Mouse (Mus musculus) left cerebral cortex, postnatal 4 days (tissue): ENCODE measurements around the gene Dab2ip. TPM values are rescaled to one million over a fixed set of nuclear protein-coding genes. Genes with fewer than 3 reads are reported as not detected.

Source experiments
- DNase-seq: peaks from one replicate; pipeline ENCODE4 v3.0.0-alpha.2; 2022
- intact Hi-C: fragments of 180-260 bp; cut with DNase I; formaldehyde crosslinking; loops from one replicate; pipeline ENCODE4 v1.15.1; 2025
- total RNA-seq, 2 experiments: library from RNA; stranded (reverse); gene quantifications; 2 replicates each; pipeline ENCODE4 v1.2.3; 2021

Dab2ip gene
- total RNA-seq, 2 experiments from 2014 or later, result 125 to 135 TPM

- intact Hi-C loops, result no loop called here
- peak; percentile 56 for DNase-seq
Measured at GRCm38 (mm10) chr2:35592725-35593392, 34.8 kb downstream of the Dab2ip start.

- intact Hi-C loops, result no loop called here
- no peak for DNase-seq
Measured at GRCm38 (mm10) chr2:35593889-35594288, 35.8 kb downstream of the Dab2ip start.

GRCm38 (mm10) chr2:35595102-35595501 is 37.0 kb downstream of the Dab2ip start:
- DNase-seq, result no peak
- intact Hi-C loops, result no loop called here

- intact Hi-C loops, result no loop called here
- DNase-seq, result no peak
Measured at GRCm38 (mm10) chr2:35595718-35596117, 37.7 kb downstream of the Dab2ip start.

DNA sequence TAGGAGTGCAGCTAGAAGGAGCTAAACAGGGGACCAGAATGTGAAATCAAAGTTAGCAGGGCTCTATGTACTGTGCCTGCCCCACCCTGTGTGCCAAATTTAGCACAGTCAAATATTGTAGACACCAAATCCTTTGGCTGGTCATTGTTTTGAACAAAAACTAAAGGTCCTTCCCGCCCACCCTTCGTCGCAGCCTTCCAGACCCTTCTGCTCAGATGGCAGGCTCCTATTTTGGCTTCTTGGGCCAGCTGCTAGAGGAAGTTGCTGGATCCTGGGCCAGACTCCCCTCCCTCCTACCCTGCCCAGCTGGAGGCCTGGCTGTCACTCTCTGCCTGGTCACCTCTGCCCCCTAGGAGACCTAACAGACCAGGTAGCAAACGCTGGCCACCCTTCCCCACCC is 38.7 kb downstream of the Dab2ip start:
- DNase-seq, result no peak
- intact Hi-C loops, result no loop called here

DNA sequence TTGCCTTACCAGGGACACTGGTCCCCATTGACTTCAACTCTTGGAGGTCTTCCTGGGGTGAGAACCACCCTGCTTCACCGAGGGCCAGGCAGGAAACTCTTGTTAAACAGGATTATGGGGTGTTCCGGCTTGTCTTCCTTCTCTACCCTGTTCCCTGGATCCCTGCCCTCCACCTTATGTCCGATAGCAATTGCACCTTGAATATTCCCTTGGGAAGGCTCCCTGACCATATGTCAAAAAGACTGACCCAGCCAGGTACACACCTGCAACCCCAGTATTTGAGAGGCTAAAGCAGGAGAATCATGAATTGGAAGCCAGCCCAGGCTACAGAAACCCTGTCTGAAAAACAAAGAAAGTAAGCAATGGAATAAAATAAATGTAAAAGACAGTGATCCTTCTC is 40.8 kb downstream of the Dab2ip start:
- intact Hi-C loops, result no loop called here

GRCm38 (mm10) chr2:35601665-35602064 is 43.6 kb downstream of the Dab2ip start:
- intact Hi-C loops, result no loop called here
- DNase-seq, result no peak

More for the DNA sequence above, 40.8 kb downstream of the Dab2ip start:
- DNase-seq, result no peak

GRCm38 (mm10) chr2:35607476-35607875 is 49.4 kb downstream of the Dab2ip start:
- intact Hi-C loops, result no loop called here
- no peak for DNase-seq

- no peak for DNase-seq
- intact Hi-C loops, result no loop called here
Measured at GRCm38 (mm10) chr2:35608856-35609255, 50.8 kb downstream of the Dab2ip start.

DNA sequence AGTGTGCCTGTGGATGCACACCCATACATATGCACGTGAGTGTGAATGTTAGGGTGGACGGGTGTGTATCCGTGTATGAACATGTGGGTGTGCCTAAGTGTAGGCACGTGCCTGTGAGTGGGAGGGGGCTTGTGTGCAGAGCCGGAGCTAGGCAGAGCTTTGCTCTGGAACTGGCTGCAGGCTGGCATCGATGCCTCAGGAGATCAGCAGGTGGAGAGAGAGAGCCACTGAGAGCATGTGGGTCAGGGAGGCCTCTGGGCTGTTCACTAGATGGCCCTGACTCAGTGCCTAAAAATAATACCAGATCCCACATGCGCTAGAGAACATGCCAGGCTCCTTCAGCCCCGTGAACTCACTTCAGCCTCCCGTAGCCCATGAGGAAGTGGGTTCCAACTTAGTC is 51.3 kb downstream of the Dab2ip start:
- DNase-seq, result no peak
- intact Hi-C loops, result no loop called here

GRCm38 (mm10) chr2:35610168-35610951 is 52.3 kb downstream of the Dab2ip start:
- DNase-seq, result no peak
- intact Hi-C loops, result no loop called here

DNA sequence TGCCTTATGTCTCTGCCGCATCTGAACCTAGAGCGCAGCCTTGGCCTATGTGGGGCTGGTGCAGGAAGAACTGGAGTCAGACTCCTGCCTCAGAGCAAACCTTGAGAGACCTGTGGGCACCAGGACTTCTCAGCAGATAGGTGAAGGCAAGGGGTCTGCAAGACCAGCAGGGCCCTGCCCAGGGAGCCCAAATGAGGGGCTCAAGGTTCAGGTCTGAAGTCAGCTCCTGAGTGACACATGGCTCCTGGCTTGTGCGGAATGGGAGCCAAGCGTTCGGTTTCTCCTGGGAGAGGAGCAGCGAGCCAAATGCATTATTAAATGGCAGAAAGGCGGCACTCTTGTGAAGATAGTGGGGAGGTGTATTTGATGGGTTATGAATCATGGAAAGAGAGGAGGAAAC is 52.9 kb downstream of the Dab2ip start:
- intact Hi-C loops, result no loop called here
- no peak for DNase-seq

- no peak for DNase-seq
- intact Hi-C loops, result no loop called here
Measured at GRCm38 (mm10) chr2:35611645-35612044, 53.6 kb downstream of the Dab2ip start.

- DNase-seq, result no peak
- intact Hi-C loops, result no loop called here
Measured at GRCm38 (mm10) chr2:35612297-35612696, 54.2 kb downstream of the Dab2ip start.

DNA sequence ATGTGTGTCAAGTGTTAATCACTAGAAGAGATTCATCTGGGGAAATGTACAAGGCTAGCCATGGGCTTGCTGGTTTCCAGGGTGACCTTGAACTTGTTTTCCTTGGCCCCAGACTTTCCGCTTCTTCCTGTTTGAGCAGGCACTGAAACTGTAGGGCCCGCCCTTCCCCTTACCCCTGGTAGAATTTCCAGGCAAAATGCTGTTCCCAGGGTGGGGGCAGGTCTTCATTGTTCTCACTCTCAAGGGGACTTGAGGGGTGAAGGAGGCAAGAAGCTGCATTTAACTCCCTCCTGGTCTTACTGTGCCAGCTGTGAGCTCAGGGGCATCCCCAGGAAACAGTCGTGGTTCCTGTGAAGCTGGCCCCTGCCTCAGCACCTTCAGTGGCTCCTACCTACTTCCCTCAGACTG is 55.9 kb downstream of the Dab2ip start:
- intact Hi-C loops, result no loop called here
- no peak for DNase-seq

GRCm38 (mm10) chr2:35614411-35614810 is 56.3 kb downstream of the Dab2ip start:
- intact Hi-C loops, result no loop called here

DNA sequence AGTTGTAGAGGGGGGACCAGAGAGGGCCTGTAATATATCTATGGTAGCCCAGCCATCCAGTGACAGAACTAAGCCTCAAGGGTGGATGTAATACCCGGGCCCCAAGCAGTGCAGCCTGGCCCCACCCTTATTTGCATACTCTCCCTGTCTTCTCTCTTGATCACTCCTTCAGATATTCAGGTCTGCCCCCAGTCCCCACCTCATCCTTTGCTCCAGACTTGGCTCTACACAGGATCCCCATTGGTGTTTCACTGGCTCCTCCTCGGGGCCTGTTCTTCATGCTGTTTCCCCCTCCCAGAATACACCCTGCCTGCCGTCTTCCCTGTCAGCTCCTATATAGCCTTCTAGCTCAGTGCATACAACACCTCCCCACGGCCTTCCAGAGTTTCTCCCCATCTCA is 57.3 kb downstream of the Dab2ip start:
- intact Hi-C loops, result no loop called here
- DNase-seq, result no peak

More at GRCm38 (mm10) chr2:35614411-35614810, 56.3 kb downstream of the Dab2ip start:
- DNase-seq, result no peak

DNA sequence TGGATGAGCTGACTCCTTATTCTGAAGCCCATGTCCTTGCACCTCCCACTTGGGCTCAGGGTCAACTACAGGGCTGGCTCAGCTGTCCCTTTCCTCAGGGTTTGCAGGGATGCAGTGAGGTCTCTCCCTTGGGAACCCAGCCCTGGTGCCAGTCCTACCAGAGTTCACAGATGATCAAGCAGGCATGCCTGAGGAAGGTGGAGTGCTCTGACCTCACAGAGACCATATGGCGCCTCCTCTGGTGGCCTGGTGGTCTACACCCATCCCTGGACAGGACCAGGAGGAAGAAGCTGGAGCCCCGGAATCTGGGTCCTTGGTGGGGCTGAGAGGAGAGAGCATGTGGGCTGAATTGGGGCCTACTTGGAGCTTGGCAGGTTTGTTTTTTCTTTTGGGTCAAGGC is 57.9 kb downstream of the Dab2ip start:
- intact Hi-C loops, result no loop called here
- no peak for DNase-seq

DNA sequence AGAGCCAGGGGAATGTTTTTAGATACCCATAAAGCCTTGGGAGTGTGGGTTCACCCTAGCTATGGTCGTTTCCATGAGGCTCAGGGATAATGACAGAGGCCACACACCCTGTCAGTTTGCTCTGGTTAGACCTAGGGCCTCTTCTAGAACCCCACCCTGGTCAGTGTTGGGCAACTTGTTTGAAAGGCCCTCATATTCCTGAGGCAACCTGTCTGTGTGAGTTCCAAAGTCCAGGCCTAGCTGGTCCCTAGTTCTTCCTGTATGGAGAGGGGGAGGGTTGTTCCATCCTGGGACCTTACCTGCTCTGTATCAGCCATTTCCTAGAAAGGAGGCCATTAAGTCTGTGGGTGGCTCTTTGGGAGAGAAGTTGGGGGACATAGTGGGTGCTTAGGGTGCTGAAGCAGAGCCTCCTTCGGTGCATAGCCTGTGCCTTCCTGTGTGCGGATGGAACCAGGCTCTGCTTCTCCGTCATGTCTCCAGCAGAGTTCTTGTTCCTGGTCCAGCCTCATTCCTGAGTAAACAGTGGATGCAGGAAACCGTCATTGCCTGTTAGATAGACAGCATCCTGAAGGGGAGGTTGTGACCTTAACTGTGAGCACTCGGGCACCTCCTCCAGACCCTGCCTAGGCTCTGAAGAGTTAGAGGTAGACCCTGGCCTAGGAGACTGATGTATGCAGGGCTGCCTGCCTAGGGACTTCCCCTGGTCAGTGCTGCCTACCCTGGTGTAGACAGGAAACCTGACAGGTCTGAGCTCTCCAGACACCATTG is 59.0 kb downstream of the Dab2ip start:
- intact Hi-C loops, result no loop called here

GRCm38 (mm10) chr2:35618981-35619380 is 60.9 kb downstream of the Dab2ip start:
- DNase-seq, result no peak
- intact Hi-C loops, result no loop called here

More for the DNA sequence above, 59.0 kb downstream of the Dab2ip start:
- no peak for DNase-seq

GRCm38 (mm10) chr2:35619532-35619931 is 61.5 kb downstream of the Dab2ip start:
- DNase-seq, result peak; percentile 70
- intact Hi-C loops, result no loop called here
